Mouse (Mus musculus): ENCODE measurements around the gene Pou2f1.

Gene Pou2f1

GRCm38 (mm10) chr1:165961676-165962364, 40.7 kb downstream of the Pou2f1 start:
- no peak for DNase-seq (ENCODE audit: low spot score)

- no peak for DNase-seq (ENCODE audit: low spot score)
Observed at GRCm38 (mm10) chr1:165958159-165958558, 44.3 kb downstream of the Pou2f1 start.

GRCm38 (mm10) chr1:165948214-165948813, 54.2 kb downstream of the Pou2f1 start:
- peak; percentile 17 for DNase-seq (ENCODE audit: low spot score)

GRCm38 (mm10) chr1:165943270-165943669, 59.2 kb downstream of the Pou2f1 start:
- no peak for DNase-seq (ENCODE audit: low spot score)

- DNase-seq (ENCODE audit: low spot score): no peak
Observed at GRCm38 (mm10) chr1:165935466-165935818, 67.0 kb downstream of the Pou2f1 start.

- no peak for DNase-seq (ENCODE audit: low spot score)
Observed at GRCm38 (mm10) chr1:165934648-165935465, 67.6 kb downstream of the Pou2f1 start.

- no peak for DNase-seq (ENCODE audit: low spot score)
Observed at GRCm38 (mm10) chr1:165933915-165934647, 68.4 kb downstream of the Pou2f1 start.

GRCm38 (mm10) chr1:165932842-165933241, 69.6 kb downstream of the Pou2f1 start:
- DNase-seq (ENCODE audit: low spot score): no peak

- DNase-seq (ENCODE audit: low spot score): no peak
Observed at GRCm38 (mm10) chr1:165930510-165930909, 72.0 kb downstream of the Pou2f1 start.

GRCm38 (mm10) chr1:165927507-165928279, 74.8 kb downstream of the Pou2f1 start:
- no peak for DNase-seq (ENCODE audit: low spot score)

GRCm38 (mm10) chr1:165925207-165925606, 77.3 kb downstream of the Pou2f1 start:
- DNase-seq (ENCODE audit: low spot score): no peak

GRCm38 (mm10) chr1:165922488-165922887, 80.0 kb downstream of the Pou2f1 start:
- DNase-seq (ENCODE audit: low spot score): no peak

- no peak for DNase-seq (ENCODE audit: low spot score)
Observed at GRCm38 (mm10) chr1:165921026-165921425, 81.5 kb downstream of the Pou2f1 start.

GRCm38 (mm10) chr1:165914416-165914801, 88.1 kb downstream of the Pou2f1 start:
- no peak for DNase-seq (ENCODE audit: low spot score)

GRCm38 (mm10) chr1:165913720-165914415, 88.6 kb downstream of the Pou2f1 start:
- DNase-seq (ENCODE audit: low spot score): no peak

GRCm38 (mm10) chr1:165909471-165909870, 93.0 kb downstream of the Pou2f1 start:
- no peak for DNase-seq (ENCODE audit: low spot score)

- no peak for DNase-seq (ENCODE audit: low spot score)
Observed at GRCm38 (mm10) chr1:165908806-165909205, 93.7 kb downstream of the Pou2f1 start.

GRCm38 (mm10) chr1:165908153-165908552, 94.3 kb downstream of the Pou2f1 start:
- DNase-seq (ENCODE audit: low spot score): no peak

- no peak for DNase-seq (ENCODE audit: low spot score)
Observed at GRCm38 (mm10) chr1:165903596-165903995, 98.9 kb downstream of the Pou2f1 start.

GRCm38 (mm10) chr1:165891686-165892085, 110.8 kb downstream of the Pou2f1 start:
- DNase-seq (ENCODE audit: low spot score): no peak
